Mouse (Mus musculus): ENCODE measurements around the gene Olfr285.

DNA sequence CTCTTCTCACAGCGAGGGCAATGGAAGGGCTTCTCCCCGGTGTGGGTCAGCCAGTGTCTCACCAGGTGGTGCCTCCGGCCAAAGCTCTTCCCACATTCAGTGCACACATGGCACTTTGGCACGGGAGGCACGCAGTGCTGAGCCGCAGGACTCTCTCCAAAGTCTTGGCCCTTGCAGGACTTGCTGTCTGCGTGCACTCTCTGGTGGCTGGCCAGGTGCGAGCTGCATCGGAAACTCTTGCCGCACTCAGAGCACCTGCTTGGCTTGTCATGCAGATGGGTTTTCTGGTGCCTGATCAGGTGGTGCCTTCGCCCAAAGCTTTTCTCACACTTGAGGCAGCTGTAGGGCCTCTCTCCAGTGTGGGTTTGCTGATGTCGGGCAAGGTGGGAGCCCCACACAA, 28.6 kb downstream of the Olfr285 start:
- no peak for TF ChIP-seq CTCF (IDR thresholded peaks at IDR 0.05; ENCODE audit: insufficient read depth, low read depth, low read length)
- no peak for TF ChIP-seq POLR2A (IDR thresholded peaks at IDR 0.05; ENCODE audit: insufficient read depth, low read depth, low read length)

Measured in olfactory bulb, adult 2 months (tissue).